Mouse (Mus musculus) R1 (cell line): ENCODE data around the gene Zfp750.
A peak's percentile ranks its signal among the peaks of the same experiment; 100 is the strongest.

Experiments
- DNase-seq: peaks from one replicate; pipeline ENCODE4 v3.0.0-alpha.2; 2018; ENCODE audit warnings: low read depth, low spot score

Zfp750 gene

DNA sequence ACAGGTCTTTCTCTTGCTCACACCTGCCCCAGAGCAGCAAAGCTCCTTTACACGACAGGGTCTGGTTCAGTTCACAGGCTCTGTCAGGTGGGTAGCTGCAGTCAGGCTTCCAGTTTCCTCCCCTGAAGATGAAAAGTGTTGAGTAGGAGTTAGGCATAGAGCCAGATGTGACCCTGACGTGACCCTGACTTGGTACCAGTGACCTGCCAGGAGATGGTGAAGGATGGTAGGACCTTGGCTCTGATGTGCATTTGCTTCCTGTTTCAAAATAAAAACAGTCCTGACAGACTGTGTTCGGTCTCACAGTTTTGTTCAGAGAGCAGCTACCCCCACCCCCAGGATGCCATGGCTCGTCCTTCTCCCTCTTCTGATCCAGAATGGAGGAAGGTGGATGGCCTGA is 23.3 kb upstream of the Zfp750 start:
- DNase-seq, result no peak

- DNase-seq, result no peak
Measured at GRCm38 (mm10) chr11:121536528-121536927, 17.4 kb upstream of the Zfp750 start.

DNA sequence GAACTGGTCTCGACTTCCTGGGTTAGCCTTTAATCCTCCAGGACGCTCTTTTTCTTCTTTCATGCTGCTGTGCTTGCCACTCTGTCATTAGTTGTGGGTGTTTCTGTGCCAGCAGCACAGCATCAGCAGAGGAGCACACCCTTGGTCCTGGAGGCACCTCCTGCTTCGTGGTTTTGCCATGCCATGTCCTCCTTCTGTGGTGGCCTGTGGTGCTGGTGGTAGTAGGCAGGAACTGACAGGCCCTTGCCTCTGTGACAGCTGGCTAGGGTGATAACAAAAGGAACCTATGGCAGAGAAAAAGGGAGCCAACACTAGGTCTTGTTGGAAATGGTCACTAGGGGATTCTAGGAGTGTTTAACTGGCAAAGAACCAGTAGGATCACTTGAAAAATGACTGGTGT is 10.6 kb upstream of the Zfp750 start:
- DNase-seq, result no peak

DNA sequence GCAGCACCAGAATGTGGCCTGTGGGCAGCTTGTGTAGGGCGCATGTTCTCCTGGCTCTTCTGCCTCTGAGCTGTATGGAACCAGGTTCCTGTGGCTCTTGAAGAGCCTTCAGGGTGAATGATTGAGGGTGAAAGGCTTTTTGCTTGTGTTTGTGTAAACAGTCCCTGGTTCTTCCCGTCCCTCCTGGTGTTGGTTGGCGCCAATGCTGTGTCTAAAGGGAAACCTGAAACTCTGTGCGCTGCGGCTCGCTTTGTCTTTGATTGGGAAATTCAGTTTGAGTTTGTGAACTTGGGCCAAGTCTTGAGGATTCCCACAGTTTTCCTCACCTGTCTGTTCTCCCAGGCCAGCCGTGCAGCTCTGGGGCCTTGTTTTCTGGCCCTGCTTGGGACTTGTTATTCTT is 5.1 kb upstream of the Zfp750 start:
- DNase-seq, result no peak

- DNase-seq, result no peak
Measured at GRCm38 (mm10) chr11:121522156-121522762, 3.1 kb upstream of the Zfp750 start.

DNA sequence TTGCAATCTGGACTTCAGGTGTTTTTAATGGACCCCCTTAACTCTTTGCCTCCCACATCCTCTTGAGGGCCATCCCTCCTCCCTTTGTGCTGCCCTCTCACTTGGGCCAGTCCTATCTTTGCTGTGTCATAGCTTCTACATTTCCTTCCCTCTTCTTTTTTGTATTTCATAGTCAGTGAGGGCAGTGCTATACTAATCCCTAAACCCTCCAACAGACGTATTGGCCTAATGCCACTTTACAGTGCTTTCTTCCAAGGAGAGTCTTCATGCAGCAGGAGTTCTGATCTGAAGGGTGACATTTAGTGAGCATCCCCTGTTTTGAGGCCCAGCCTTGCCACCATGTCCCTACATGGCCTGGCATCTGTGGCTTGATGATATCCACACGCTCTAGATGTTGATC is 1.6 kb upstream of the Zfp750 start:
- no peak for DNase-seq

- DNase-seq, result peak; percentile 25
Measured at GRCm38 (mm10) chr11:121519703-121520102, 570 bp upstream of the Zfp750 start.

DNA sequence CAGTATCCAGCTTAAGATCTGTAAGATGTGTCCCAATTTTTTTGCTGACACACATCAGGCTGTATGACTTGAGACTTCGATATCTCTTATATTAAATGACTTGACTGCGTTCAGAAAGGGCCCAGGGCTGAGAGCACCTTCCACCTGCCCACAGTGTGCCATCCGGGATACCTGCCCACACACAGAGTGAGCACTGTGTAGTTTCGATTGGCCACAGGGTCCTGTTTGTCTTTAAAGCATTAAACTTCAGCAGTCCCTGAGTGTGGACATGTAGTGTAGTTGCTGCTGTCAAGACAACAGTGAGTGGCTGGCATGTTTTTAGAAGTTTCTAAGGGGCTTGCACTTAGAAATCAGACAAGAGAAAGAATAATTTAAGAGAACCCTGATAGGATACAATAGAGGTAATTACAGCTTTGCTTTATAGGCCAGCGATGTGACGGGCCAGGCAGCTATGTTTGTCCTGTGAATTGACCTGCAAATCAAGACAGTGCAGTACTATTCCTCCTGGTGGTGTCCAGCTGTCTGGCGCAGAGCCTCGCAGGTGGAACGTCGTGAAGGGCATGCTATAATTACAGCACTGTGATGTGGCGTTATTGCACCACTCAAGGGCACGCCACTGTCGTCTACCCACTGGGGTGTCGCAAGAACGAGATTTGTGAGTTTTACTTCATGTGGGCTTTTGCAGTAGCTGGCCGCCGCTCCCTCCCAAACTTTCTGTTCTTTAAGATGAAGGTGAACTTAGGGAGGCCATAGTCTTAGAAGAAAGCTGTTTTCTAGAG is 1.3 kb downstream of the Zfp750 start:
- DNase-seq, result no peak

DNA sequence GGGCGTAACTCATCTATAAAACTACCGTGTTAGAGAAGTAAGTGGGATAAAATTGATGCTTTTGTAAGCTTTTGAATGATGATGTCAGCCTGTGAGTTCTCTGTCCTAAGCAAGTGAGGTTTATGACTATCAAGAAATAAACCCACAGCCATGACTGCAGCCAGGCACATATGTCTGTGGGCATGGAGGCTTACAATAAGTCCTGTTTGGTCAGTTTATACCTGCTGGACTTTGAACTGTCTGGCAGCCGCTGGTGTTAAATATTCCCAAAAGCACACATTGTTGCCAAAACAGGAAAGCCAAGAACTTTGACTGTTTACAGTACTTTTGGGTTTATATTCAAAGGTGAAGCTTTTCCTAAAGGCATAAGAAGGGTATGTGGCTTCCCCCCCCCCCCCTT is 2.2 kb downstream of the Zfp750 start:
- DNase-seq, result no peak

DNA sequence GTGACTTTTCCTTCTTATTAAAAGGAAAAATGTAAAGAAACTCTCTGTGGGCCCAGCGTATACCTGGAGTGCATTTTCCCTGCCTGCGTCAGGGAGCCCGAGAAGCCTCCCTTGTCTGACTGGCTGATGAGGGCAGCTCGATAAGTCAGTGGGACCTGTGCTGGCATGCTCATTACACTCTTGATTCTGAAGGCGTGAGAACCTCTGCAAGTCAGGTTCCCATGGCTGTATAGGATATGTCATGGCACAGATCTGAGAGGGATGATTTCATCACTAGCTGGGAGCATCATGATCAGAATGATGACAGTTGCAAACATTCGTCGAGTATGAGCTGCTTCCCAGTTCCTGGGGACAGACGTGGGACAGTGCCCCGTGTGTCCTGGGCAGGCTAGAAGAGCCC is 3.1 kb downstream of the Zfp750 start:
- DNase-seq, result no peak

GRCm38 (mm10) chr11:121512896-121513572 is 6.1 kb downstream of the Zfp750 start:
- no peak for DNase-seq

- DNase-seq, result no peak
Measured at GRCm38 (mm10) chr11:121510512-121511246, 8.5 kb downstream of the Zfp750 start.

- DNase-seq, result no peak
Measured at GRCm38 (mm10) chr11:121508478-121508877, 10.7 kb downstream of the Zfp750 start.

DNA sequence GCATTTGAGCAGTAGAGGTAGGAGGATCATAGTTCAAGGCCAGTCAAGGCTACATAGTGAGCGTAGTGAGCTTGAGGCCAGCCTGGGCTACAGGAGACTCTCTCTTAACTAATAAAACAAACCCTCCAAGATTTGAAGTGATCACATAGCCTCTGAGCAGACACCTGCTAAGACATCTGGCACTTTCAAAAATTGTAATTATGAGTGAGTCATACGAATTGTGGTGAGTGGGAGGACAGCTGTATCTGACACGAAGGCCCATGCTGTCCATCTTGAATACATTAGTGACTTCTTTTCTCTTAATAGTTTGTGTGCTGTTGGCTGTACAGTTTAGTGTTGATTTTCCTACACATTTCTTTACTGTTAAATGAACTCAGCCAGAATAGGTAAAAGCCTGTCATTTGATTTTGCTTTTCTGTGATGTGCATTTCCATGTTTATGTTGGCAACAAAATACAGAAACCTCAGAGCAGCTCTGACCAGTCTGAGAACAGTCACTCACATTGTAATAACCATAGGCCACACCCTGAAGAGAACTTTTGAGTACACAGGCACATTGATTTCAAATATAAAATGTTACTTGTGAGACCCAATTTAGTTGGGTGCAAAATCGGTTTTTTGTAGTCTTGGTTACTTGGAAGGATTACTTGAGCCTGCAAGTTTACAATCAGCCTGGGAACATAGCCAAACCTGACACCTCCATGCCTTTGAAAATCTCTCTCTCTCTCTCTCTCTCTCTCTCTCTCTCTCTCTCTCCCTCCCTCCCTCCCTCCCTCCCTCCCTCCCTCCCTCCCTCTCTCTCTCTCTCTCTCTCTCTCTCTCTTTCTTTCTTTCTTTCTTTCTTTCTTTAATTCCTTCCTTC is 16.9 kb downstream of the Zfp750 start:
- no peak for DNase-seq

GRCm38 (mm10) chr11:121501525-121501924 is 17.6 kb downstream of the Zfp750 start:
- DNase-seq, result no peak

- DNase-seq, result no peak
Measured at GRCm38 (mm10) chr11:121500595-121500994, 18.5 kb downstream of the Zfp750 start.

GRCm38 (mm10) chr11:121490651-121491050 is 28.5 kb downstream of the Zfp750 start:
- DNase-seq, result no peak

DNA sequence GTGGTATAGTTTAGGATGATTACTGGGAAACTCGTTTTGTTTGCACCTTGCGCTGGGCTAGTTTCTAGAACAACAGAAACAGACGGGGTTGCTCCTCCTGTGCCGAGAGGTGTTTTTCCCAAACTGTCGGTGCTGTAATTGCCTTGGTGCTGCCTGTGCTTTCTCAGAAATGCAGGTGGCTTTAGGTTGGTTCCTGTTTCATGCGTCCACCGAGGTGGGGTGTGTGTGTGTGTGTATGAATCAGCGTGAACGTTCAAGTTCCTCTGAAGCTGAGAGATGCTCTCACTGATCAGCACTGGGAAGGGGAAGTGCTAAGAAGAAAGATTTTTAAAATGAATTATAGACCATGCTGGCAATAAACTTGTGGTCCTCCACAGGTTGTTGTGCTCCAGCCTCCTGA is 33.3 kb downstream of the Zfp750 start:
- DNase-seq, result no peak

GRCm38 (mm10) chr11:121481129-121481528 is 38.0 kb downstream of the Zfp750 start:
- no peak for DNase-seq

GRCm38 (mm10) chr11:121479476-121480203 is 39.5 kb downstream of the Zfp750 start:
- no peak for DNase-seq
